Comparison of ENCODE assay signal across 8 mouse cellular contexts in the genomic region with DNA sequence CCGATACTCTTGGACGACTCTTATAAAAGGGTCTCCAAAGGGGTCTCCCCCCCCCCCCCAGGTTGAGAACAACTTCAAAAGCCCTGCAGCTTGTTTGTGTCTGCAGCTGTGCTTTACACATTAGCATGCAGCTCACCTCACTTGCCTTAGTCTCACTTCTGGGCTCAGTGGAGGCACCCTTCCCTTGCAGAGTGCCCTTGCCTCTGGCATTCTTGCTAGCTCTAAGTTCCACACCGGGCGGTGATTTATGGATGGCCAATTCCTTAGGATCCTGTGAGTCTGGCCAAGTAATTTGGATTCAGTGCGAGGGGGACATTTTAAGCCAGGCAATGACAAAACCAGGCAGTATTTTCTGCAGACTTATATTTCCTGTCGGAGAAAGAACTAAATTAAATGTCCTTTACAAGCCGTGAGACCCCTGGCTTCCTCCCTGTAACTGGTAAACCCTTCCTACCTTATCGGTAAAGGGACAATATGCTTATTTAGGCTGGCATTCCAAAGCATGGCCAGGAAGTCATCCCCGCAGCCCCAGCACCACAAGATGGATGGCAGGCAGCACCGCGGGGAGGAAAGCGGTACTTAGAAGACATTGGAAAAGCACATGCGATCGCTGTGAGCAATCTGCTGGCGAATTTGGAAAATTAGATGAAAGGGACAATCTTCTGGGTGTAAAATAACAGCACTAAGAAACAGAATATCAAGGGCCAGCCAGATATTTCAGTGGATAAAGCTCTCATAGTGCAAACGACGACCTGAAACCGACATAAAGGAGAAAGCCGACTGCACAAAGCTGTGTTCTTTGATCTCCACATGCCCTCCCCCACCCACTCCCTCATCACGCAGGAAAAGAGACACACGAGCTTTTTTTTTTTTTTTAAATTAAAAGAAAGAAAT. TPM values are rescaled to one million over a fixed set of nuclear protein-coding genes. Genes with fewer than 3 reads are reported as not detected.
DNase-seq lines count a peak whose midpoint lies in the region; ATAC-seq lines count a peak whose summit lies in the region.

No protein-coding gene starts in this region.

- H3K4me3 ChIP-seq in forebrain, embryonic 15.5 days, result peak overlapping the region; percentile 40
- H3K4me3 ChIP-seq in liver, embryonic 16.5 days (ENCODE audit: low read depth, low read length), result peak overlapping the region; percentile 59

- peak; percentile 44 for ATAC-seq in forebrain, embryonic 15.5 days (replicated peaks)
- ATAC-seq in liver, embryonic 16.5 days (ENCODE audit: low read depth), result no peak

- no peaks in the 10 kb centered on the region for H3K9me3 ChIP-seq in forebrain, embryonic 15.5 days
- H3K9me3 ChIP-seq in liver, embryonic 16.5 days (replicated peaks; ENCODE audit: control insufficient read depth, low read length), result no peaks in the 10 kb centered on the region

- H3K4me2 ChIP-seq in forebrain, embryonic 15.5 days (replicated peaks), result peak overlapping the region; percentile 52
- peak overlapping the region; percentile 75 for H3K4me2 ChIP-seq in liver, embryonic 16.5 days (ENCODE audit: low read depth, low read length)

- WGBS in forebrain, embryonic 15.5 days, result 12% methylated on average over 21 of the region's 21 CpGs
- WGBS in liver, embryonic 16.5 days (ENCODE audit: insufficient replicate concordance), result 14% methylated on average over 21 of the region's 21 CpGs

- H3K9ac ChIP-seq in forebrain, embryonic 15.5 days (replicated peaks), result peak overlapping the region; percentile 63
- H3K9ac ChIP-seq in liver, embryonic 16.5 days (ENCODE audit: low read depth, low read length), result peak overlapping the region; percentile 64

- peak overlapping the region; percentile 98 for H3K27ac ChIP-seq in forebrain, embryonic 15.5 days (replicated peaks)
- peak overlapping the region; percentile 82 for H3K27ac ChIP-seq in liver, embryonic 16.5 days (ENCODE audit: low read length)

- H3K27me3 ChIP-seq in forebrain, embryonic 15.5 days, result no peaks in the 10 kb centered on the region
- H3K27me3 ChIP-seq in liver, embryonic 16.5 days (ENCODE audit: control insufficient read depth, insufficient read depth, low read depth, low read length), result no peaks in the 10 kb centered on the region

- peak; percentile 16 for DNase-seq in ovary, postnatal 36 days (ENCODE audit: low spot score)
- no peak for DNase-seq in ovary, adult 18-20 months (ENCODE audit: low spot score)
- peak; percentile 24 for DNase-seq in c-Kit-positive CD71-positive TER-119-positive erythroid progenitor cells, embryonic 14.5 days (ENCODE audit: low spot score)
- DNase-seq in kidney, adult 11 months, result peak; percentile 69
- peak; percentile 5 to 15 for DNase-seq in spleen, postnatal 36 days (ENCODE audit: low spot score in 2 of 2)
- no peak for DNase-seq in urinary bladder, postnatal 10 days (ENCODE audit: low spot score)

- peaks cover 11% of the 10 kb centered on the region for H3K4me1 ChIP-seq in forebrain, embryonic 15.5 days
- peaks cover 14% of the 10 kb centered on the region for H3K4me1 ChIP-seq in liver, embryonic 16.5 days (ENCODE audit: control insufficient read depth, low read depth, low read length)

- no peaks in the 10 kb centered on the region for H3K36me3 ChIP-seq in forebrain, embryonic 15.5 days
- no peaks in the 10 kb centered on the region for H3K36me3 ChIP-seq in liver, embryonic 16.5 days (ENCODE audit: control insufficient read depth, insufficient read depth)

RNA-seq across cellular contexts. Expression of a gene that starts 39.1 kb away (rescaled TPM):
- polyA plus RNA-seq in forebrain, embryonic 15.5 days (2015; fragmentation: Nextera tagmentation; extraction: Ambion mirVana), result 124 and 127 TPM in 2 replicates
- 43.9 and 44.5 TPM in 2 replicates for polyA plus RNA-seq in liver, embryonic 16.5 days (2015; fragmentation: Nextera tagmentation; extraction: Ambion mirVana)

Comparison
In these comparisons a context has a peak if more than half of its experiments do, and no peak if none do; other contexts are left out.
1. DNase-seq: peak in ovary, postnatal 36 days (single experiment), c-Kit-positive CD71-positive TER-119-positive erythroid progenitor cells, embryonic 14.5 days (single experiment), kidney, adult 11 months (single experiment) and spleen, postnatal 36 days (2 of 2); none in ovary, adult 18-20 months (single experiment) and urinary bladder, postnatal 10 days (single experiment).